Mouse (Mus musculus) ES-E14 (cell line): ENCODE measurements around the gene Ubtd1.

Experiments
- HCFC1 ChIP-seq: IDR thresholded peaks from 2 replicates; pipeline ENCODE4 v1.6.1; 2012; ENCODE audit warnings: low read length, inconsistent platforms, borderline replicate concordance; ENCODE audit not compliant: insufficient read depth
- ZC3H11A ChIP-seq: IDR thresholded peaks from 2 replicates; pipeline ENCODE4 v1.6.1; 2012; ENCODE audit warnings: low read depth, mild to moderate bottlenecking, inconsistent platforms, low read length, borderline replicate concordance

GRCm38 (mm10) chr19:42072802-42073201, 91.2 kb downstream of the Ubtd1 start:
- TF ChIP-seq HCFC1 = no peak
- TF ChIP-seq ZC3H11A = no peak
